Mouse (Mus musculus) lung, postnatal 0 days (tissue): ENCODE measurements around the gene Etnppl. TPM values are rescaled to one million over a fixed set of nuclear protein-coding genes. Genes with fewer than 3 reads are reported as not detected.

Source experiments
- ATAC-seq: fragments of 200-750 bp; cut with Nextera tagmentation; 2 replicates; pipeline ENCODE4 v1.8.0; 2017; ENCODE audit warnings: moderate library complexity
- DNase-seq: peaks from one replicate; pipeline ENCODE4 v3.0.0-alpha.2; 2016; ENCODE audit warnings: low spot score
- H3K27ac ChIP-seq: fragments of 300-500 bp; sonication (generic); 2 replicates; pipeline ENCODE4 v1.5.1; 2014; ENCODE audit warnings: antibody characterized with exemption, mild to moderate bottlenecking, low read length, mixed read lengths
- H3K27me3 ChIP-seq: fragments of 300-500 bp; sonication (generic); replicated peaks from 2 replicates; pipeline ENCODE4 v1.6.1; 2014; ENCODE audit warnings: low read length, mixed read lengths; ENCODE audit not compliant: insufficient read depth
- H3K36me3 ChIP-seq: fragments of 300-500 bp; sonication (generic); 2 replicates; pipeline ENCODE4 v1.6.1; 2014; ENCODE audit warnings: low read length, mixed read lengths; ENCODE audit not compliant: insufficient read depth
- H3K4me1 ChIP-seq: fragments of 300-500 bp; sonication (generic); 2 replicates; pipeline ENCODE4 v1.6.1; 2014; ENCODE audit warnings: antibody characterized with exemption, low read depth, low read length, mixed read lengths; ENCODE audit not compliant: insufficient read depth
- H3K4me2 ChIP-seq: fragments of 300-500 bp; sonication (generic); replicated peaks from 2 replicates; pipeline ENCODE4 v1.6.1; 2014; ENCODE audit warnings: low read depth, mild to moderate bottlenecking, low read length, moderate library complexity, mixed read lengths
- H3K4me3 ChIP-seq: fragments of 300-500 bp; sonication (generic); 2 replicates; pipeline ENCODE4 v1.5.1; 2014; ENCODE audit warnings: low read depth, low read length
- H3K9ac ChIP-seq: fragments of 300-500 bp; sonication (generic); replicated peaks from 2 replicates; pipeline ENCODE4 v1.6.1; 2014; ENCODE audit warnings: low read depth, mild to moderate bottlenecking
- H3K9me3 ChIP-seq: fragments of 300-500 bp; sonication (generic); 2 replicates; pipeline ENCODE4 v1.6.1; 2016; ENCODE audit warnings: low read length, mixed read lengths
- CTCF ChIP-seq: IDR thresholded peaks from 2 replicates; pipeline ENCODE4 v1.5.1; 2016; ENCODE audit warnings: antibody characterized with exemption, mild to moderate bottlenecking
- EP300 ChIP-seq: IDR thresholded peaks from 2 replicates; pipeline ENCODE4 v1.6.1; 2016; ENCODE audit warnings: antibody characterized with exemption, mild to moderate bottlenecking, control low read depth
- WGBS: fragments of 180-500 bp; shearing (Covaris S2); extraction: QIAGEN DNeasy Blood & Tissue Kit; methylation state at CpG from one replicate; pipeline ENCODE4 v1.1.7; 2014; 5-methylcytosine and 5-hydroxymethylcytosine counted together
- polyA plus RNA-seq: library from polyadenylated mRNA; unstranded; fragments of >200 nt; fragmentation: Nextera tagmentation; extraction: Ambion mirVana; gene quantifications from 2 replicates; pipeline ENCODE4 v1.2.1, GENCODE M21; 2015

Etnppl gene
- polyA plus RNA-seq, 1 experiment from 2014 or later = not detected

DNA sequence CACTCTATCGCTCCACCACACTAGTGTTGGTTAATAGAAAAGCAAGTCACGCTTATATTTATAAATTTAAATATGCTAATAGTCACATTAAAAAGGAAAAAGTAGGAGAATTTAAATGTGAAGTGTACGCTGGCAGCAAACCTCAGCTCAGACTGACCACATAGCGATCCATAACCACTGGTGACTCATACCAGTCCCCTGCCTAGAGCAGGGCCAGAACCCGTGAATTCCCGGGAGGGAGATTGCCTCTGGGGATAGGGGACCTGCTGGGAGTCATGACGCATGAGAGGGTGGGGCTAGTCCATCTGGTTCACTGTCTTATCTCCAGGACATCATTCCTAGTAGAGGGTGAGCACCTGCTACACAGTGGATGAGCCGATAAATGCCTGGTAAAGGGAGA, 1.6 kb upstream of the Etnppl start:
- Histone ChIP-seq H3K27me3 (no peaks in the 10 kb centered on the region), H3K9ac (no peak overlapping the region), H3K4me1 (no peaks in the 10 kb centered on the region), H3K4me2 (no peak overlapping the region), H3K36me3 (no peaks in the 10 kb centered on the region), H3K9me3 (no peaks in the 10 kb centered on the region), H3K27ac (no peak overlapping the region), H3K4me3 (no peak overlapping the region)
- no peak for ATAC-seq
- TF ChIP-seq CTCF (no peak), EP300 (no peak)
- 55% methylated on average over 8 of the region's 8 CpGs for WGBS
- DNase-seq = no peak

DNA sequence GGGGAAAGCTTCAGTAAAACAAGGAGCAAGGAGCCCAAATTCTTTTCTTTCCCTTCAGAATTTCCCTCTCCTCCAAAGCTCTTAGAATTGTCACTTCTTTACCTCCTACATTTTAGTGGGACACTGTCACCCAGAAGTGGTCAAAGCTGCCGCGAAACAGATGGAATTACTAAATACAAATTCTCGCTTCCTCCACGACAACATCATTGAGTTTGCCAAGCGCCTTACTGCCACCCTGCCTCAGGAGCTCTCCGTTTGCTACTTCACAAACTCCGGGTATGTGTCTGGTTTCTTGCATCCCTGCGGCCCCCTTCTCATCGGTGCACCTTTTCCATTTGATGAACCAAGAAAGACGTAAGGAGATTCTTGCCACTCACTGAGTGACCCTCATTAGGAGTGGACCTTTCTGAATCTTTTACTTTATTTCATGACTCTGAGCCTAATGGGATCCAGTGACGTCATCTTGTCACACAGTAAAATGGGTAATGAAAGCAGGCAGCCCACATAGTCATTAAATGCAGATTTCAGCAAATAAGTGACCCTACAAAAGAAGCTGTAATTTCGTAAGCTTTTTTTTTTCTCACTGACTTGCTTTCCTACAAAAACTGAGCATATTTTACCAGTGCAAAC, 3.4 kb downstream of the Etnppl start:
- no peaks in the 10 kb centered on the region for H3K9me3 ChIP-seq
- H3K4me2 ChIP-seq = no peak overlapping the region
- no peaks in the 10 kb centered on the region for H3K27me3 ChIP-seq
- TF ChIP-seq CTCF (no peak), EP300 (no peak)
- no peak for ATAC-seq
- H3K4me1 ChIP-seq = no peaks in the 10 kb centered on the region
- H3K4me3 ChIP-seq = no peak overlapping the region
- 72% methylated on average over 12 of the region's 12 CpGs for WGBS
- H3K27ac ChIP-seq = no peak overlapping the region
- H3K36me3 ChIP-seq = no peaks in the 10 kb centered on the region
- DNase-seq = no peak
- H3K9ac ChIP-seq = no peak overlapping the region

DNA sequence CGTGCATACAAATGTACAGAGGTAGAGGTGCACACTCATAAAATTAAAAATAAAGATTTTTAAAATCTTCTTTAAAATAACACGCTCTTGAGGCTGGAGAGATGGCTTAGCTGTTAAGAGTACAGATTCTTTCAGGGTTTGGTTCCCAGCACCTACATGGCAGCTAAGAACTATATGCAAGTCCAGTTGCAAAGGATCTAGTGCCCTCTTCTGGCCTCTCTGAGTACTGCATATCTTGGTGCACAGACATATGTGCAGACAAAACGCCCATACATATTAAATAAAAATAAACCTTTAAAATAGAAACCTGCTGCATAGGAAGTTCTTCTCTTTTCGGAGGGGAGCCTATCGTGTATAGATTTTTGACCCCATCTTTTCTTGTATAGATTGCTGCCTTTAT, 11.1 kb downstream of the Etnppl start:
- DNase-seq (no peak), ATAC-seq (no peak)
- no peak overlapping the region for H3K4me3 ChIP-seq
- H3K36me3 ChIP-seq = no peaks in the 10 kb centered on the region
- 92% methylated on average over 5 of the region's 5 CpGs for WGBS
- H3K27me3 ChIP-seq = no peaks in the 10 kb centered on the region
- TF ChIP-seq CTCF (no peak), EP300 (no peak)
- H3K9me3 ChIP-seq = no peaks in the 10 kb centered on the region
- H3K9ac ChIP-seq = no peak overlapping the region
- H3K4me2 ChIP-seq = no peak overlapping the region
- H3K4me1 ChIP-seq = no peaks in the 10 kb centered on the region
- H3K27ac ChIP-seq = no peak overlapping the region

DNA sequence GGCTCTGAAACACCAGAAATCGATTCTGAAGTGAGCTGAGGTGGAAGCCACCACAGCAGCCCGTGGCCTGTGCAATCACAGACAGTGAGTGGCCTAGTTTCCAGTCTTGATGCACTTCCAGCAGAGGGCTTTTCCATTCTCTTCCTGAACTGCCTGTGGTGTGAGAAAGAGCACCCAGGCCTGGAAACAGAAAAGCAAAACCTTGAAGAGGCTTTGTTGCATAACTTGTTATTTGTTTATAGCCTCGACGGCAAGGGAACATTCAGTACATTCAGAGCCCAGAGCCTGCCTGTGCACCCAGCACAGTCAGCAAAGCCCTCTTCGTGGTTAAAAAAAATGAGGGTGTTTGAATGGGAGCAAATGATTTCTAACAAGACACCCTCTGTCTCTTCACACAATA, 16.6 kb downstream of the Etnppl start:
- TF ChIP-seq EP300 = peak; percentile 55; the same call in 1 of the 2 replicates
- peak; percentile 20; the same call in 1 of the 2 replicates for TF ChIP-seq CTCF
- Histone ChIP-seq H3K27ac (0 out of 2 replicates have a peak overlapping the region, but pooled peaks have one; percentile 5), H3K36me3 (no peaks in the 10 kb centered on the region), H3K9ac (no peak overlapping the region), H3K27me3 (no peaks in the 10 kb centered on the region), H3K4me1 (no peaks in the 10 kb centered on the region), H3K4me3 (no peak overlapping the region), H3K9me3 (no peaks in the 10 kb centered on the region), H3K4me2 (no peak overlapping the region)
- WGBS = 47% methylated on average over 5 of the region's 5 CpGs
- peak; percentile 83 for DNase-seq
- peak; percentile 74 for ATAC-seq

DNA sequence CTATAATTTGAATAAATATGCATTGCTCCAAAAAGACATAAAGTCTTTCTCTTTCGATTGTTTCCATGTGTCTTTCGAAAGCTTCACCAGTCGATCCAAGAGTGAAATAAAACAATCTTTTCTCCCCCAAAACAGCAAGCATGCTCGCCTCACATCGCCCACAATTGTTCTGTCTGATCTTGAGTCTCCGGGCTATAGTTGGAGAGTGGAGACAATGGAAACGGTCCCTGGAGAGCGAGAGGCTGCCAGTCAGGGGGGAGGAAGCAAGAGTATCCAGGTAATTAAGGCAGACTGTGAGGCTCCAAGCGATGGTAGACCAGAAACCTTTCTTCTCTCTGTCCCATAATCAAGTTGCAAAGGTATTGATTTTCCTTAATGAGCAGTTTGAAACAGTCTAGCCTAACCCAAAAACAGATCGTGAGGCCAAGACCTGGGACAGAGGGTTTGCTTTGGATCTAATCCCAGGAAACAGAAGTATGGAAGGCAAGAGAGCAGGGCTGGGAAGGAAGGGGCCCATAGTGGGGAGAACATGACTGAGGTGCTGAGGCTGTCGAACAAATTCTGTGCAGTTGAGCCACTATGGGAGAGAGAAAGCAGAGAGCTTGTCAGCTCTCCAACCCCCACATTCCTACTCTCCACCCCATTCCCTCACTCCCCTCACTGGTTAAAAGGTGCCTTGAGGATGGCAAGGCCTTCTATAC, 29.0 kb downstream of the Etnppl start:
- H3K36me3 ChIP-seq = no peaks in the 10 kb centered on the region
- no peak overlapping the region for H3K4me3 ChIP-seq
- no peak for ATAC-seq
- WGBS = 79% methylated on average over 11 of the region's 11 CpGs
- H3K27ac ChIP-seq = no peak overlapping the region
- H3K9me3 ChIP-seq = no peaks in the 10 kb centered on the region
- no peaks in the 10 kb centered on the region for H3K4me1 ChIP-seq
- H3K27me3 ChIP-seq = no peaks in the 10 kb centered on the region
- no peak for DNase-seq
- no peak overlapping the region for H3K4me2 ChIP-seq
- H3K9ac ChIP-seq = no peak overlapping the region
- TF ChIP-seq CTCF (no peak), EP300 (no peak)

DNA sequence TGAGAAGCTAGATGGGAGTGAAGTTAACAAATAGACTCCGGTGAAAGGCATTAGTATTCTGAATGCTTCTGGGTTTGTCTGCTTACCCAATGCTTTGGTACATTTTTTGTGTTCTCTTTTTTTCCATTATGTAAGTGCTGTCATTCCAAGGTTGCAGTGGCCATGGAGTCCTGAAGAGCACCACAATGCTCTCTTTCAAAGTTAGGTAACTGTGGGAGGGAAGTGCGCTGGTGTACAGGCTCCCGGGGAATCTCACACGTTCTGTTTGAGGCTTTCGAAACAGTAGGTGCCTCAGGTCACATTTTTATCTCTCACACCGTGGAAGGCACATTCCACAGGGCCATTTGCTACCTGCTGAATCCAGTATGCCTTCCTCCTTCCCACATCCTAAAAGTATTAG, 32.3 kb downstream of the Etnppl start:
- 40% methylated on average over 6 of the region's 6 CpGs for WGBS
- Histone ChIP-seq H3K9ac (no peak overlapping the region), H3K4me1 (no peaks in the 10 kb centered on the region)

More for the DNA sequence above, 32.3 kb downstream of the Etnppl start:
- Histone ChIP-seq H3K4me3 (no peak overlapping the region), H3K9me3 (no peaks in the 10 kb centered on the region), H3K36me3 (no peaks in the 10 kb centered on the region), H3K27ac (no peak overlapping the region), H3K4me2 (no peak overlapping the region), H3K27me3 (no peaks in the 10 kb centered on the region)
- DNase-seq (no peak), ATAC-seq (no peak)
- no peak for TF ChIP-seq EP300
- no peak for TF ChIP-seq CTCF
